Mouse (Mus musculus): ENCODE results near the gene Dlst.
"Not testable (repeated sequence)": the region's sequence is repeated elsewhere in the genome, so short reads cannot be mapped to it uniquely, and the experiment has no call there.

Gene Dlst

DNA sequence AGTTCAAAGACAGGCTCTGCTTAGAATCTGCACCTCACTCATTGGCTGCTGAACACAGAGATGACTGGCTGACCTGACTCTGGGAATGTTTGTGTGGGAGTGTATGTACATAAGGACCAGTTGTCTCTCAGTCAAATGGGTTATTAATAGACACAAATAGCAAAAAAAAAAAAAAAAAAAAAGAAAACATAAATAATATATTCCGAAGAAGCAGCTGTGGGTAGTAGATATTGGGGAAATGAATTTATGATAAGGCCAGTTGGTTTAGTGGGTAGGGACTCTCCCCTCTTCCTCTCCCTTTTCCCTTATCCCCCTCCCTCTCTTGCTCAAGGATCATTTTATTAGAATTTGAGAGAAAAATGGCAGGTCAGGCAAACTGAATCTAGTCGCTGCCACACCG lies 3.3 kb downstream of the Dlst start:
- DNase-seq (ENCODE audit: low read depth, low spot score), result no peak

DNA sequence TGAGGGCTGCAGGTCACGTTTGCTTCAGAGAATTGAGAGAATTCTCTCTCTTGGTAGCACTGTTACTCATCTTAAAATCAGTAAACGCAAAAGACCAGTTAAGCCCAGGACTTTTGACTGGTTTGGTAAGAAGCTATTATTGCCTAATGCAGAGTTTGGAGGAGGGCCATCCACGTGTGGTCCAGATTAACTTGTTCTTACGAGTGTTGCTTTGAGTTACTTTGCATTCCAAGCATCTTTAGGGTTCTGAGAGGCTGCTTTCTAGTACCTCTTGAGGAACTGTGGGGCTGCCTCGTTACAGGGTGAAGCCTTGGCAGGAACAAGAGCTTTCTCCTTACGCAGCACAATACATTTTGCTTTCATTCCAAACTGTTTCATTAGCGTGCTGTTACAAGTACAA lies 5.0 kb downstream of the Dlst start:
- DNase-seq (ENCODE audit: low read depth, low spot score), result no peak

DNA sequence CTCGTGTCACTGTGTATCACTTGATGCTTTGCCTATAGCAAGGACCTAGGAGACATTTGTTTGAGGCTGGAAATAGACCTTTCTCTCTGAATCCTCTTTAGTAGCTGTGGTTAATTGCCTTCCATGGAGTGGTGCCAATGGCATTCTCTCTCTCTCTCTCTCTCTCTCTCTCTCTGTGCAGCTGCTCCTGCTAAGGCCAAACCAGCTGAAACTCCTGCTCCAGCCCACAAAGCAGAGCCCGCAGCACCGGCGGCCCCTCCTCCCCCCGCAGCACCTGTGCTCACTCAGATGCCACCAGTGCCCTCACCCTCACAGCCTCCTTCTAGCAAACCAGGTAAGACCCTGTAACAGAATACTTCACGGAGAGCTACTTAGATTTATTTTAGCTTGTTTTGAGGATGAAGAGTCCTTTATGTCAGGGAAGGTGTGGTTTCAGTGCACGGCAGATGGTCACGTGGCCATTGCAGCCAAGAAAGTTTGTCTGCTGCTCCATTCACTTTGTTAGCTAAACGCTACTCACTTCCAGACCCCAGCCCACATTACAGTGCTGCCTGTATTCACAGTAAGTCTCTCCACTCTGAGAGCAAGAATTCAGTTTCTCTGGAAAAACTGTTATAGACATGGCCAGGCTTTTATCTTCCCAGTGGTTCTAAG lies 11.3 kb downstream of the Dlst start:
- no peak for DNase-seq (ENCODE audit: low read depth, low spot score)

DNA sequence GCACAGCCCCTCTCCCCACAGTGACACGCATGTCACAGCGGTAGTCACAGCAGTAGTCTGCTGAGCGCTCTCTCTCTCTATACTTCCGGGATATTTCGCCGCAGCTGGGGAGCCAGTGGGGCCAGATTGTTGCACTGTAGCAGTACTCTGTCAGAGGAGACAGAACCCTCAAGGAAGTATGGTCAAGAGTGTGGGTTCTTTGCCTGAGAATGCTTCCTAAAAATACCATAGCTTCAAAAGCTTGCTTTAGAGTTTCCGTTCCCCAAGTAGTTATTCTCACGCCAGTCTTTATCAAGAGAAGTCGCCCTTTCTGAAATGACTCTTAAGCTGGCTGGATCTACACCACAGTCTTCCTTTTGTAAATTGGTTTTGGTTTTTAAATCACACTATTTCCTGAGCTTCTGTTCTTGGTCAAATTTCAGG lies 12.5 kb downstream of the Dlst start:
- no peak for DNase-seq (ENCODE audit: low read depth, low spot score)

DNA sequence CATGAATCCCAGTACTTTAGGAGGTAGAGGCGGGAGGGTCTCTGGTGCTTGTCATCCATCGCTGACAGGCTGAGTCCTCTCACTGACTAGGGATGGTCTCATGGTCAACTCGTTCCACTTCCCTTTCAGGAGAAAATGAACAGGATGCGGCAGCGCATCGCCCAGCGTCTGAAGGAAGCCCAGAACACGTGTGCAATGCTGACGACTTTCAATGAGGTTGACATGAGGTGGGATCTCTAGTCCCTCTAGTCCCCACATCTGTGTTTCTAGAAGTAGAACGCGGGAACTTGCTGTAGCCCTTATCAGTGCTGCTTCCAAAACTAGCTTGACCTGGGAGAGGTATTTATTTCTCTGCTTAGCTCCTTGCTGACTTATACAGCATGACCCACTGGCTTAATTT lies 13.0 kb downstream of the Dlst start:
- DNase-seq (ENCODE audit: low read depth, low spot score), result no peak

DNA sequence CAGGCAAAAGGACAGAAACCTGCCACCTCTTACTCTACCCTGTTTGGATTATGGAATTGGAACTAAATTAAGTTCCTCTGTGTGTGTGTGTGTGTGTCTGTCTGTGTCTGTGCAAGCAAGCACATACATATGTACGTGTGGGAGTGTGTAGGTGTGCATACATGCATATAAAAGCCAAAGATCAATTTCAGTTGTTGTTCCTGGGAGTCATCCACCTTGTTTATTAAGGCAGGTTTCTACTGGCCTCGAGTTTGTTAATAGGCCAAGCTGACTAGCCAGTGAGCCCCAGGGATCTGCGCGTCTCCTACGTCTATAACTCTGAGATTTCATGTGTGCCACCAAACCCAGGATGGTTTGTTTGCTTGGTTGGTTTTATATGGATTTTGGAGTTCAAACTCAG lies 14.1 kb downstream of the Dlst start:
- DNase-seq (ENCODE audit: low read depth, low spot score), result no peak

DNA sequence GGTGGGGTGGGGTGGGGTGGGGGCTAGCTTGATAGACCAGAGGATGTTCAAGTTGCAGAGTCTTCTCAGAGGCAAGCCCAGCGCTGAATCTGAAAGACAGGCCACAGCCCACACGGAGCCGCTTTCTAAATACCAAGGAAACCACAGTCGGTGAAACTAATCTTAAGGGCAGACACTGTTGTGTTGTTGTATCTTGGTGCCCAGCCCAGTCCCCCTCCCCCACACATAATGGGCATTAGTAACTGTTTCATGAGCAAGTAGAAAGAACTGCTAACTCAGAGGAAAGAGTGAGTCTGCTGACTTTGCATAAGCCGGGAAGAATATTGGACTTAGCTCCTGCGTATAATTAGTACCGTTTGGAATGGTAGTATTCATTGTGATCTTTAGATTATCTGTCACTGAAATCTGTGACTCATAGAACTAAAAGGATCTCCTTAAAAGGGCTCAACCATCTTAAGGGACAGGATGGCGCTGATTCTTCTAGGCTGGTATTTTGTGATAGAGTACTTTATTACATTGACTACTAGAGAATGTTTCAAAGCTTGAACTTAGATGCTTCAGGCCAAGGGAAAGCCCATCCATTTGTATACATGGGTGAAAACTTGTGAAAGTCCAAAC lies 16.5 kb downstream of the Dlst start:
- DNase-seq (ENCODE audit: low read depth, low spot score), result no peak

DNA sequence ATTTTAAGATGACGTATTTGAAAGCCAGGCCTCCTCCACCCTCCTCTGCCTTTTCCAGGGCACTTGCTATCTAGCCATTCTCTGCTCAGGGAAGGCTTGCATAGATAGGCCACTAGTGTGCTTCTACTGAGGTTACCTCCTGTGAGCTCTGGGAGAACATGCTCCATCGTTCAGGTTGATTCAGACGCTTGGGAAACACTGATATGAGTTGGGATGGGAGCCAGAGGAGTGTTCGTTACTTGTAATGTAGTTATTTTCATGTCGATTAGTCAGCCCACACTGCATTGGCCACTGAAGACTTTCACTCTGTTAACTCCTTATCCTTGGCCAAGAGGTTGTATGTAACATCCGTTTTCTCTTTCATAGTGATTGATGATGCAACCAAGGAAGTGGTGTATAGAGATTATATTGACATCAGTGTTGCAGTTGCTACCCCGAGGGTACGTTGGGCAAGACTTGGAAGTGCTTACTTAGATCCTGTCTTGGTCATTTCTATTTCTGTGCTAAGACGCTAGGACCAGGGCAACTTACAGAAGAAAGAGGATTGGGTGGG lies 18.9 kb downstream of the Dlst start:
- DNase-seq (ENCODE audit: low read depth, low spot score), result no peak

DNA sequence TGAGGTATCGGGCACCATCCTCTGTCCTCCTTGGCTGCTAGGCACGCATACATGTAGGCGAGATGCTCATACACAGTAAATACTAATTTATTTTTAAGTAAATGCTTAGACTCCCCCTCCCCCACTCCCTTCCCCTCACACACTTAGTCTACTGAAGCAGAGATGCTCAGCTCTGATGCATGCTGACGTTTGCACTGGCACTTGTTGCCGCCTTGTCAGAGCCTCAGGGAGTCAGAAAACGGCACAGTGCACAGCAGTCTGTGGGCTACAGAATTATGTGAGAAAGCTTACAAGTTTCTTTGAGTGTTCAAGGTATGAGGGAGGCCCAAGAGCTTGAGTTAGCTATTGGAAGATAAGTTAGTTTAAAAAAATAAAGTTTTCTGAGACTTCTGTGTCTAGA lies 20.7 kb downstream of the Dlst start:
- no peak for DNase-seq (ENCODE audit: low read depth, low spot score)

DNA sequence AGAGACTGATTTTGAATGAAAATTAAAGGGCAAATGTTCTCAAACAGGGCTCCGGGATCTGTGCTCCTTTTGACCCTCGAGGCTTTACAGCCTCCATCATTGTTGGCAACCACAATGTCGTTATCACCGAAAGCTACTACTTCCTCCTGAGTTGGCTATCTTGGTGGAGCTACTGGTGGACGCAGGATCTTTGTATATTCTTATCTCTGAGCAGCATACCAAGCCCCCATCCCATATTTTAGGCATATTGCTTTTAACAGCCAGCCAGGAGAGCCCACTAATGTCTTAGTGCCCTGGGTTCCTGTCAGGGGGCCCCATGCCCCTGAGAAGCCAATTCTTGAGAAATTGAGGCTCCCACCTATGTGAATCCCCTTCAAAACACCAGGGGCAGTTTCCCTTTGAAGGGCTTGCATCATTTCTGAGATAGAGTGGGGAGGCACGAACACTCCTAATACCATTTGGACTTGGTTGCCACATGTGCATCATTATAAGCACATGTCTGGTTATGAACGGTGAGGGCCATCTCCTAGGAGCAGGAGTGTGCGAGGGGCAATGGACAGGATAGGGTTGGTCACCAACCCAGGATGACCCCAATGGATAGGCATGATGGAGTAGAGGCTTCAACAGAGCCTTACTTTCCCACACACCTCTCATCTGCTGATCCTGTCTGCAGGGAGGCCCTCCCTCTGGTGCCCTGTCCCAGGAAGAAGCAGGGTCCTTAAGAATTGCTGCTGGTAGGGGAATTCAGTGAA lies 23.6 kb downstream of the Dlst start:
- no peak for DNase-seq (ENCODE audit: low read depth, low spot score)

DNA sequence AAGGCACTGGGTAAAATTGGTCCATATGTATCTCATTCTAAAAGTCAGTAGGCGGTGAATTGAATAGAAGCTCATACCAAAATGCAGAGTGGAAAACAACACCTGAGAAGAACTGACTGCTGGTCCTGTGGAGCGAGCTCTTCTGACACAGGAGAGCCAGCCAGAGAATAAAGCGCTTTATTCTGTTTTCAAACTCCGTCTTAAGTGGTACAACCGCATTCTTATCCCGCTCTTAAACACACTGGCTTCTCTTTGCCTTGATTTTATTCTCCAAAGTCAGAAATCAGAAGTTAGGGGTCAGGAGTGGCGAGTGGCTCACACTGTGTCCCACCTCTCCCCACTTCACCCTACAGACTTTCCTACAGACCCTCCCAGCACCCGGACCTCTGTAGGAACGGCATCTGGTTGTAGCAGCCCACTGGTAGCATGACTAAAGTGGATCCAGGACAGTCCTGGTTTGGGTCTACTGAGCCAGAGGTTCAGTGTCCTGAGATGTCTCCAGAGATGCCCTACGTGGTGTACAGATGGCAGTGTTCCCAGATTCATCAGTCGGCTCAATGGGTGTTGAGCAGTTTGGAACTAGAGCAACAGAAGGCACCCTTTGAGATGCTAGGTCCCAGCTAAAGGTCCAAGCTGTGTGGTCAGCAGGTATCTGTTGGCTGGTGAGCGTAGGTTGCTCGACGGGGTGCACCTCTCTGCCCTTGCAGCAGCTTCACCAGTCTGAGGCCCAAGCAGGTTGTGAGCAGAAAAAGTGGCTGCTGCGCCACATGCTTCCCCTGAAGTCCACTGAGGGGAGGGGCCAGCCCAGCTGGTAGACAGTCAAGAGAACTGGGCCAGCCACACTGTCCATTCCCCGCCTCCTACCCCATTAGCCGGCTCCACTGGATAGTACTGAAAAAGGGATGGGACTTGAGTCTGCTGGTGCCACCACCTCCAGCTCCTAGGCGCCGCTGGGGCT lies 25.2 kb downstream of the Dlst start:
- DNase-seq (ENCODE audit: low read depth, low spot score), result no peak

DNA sequence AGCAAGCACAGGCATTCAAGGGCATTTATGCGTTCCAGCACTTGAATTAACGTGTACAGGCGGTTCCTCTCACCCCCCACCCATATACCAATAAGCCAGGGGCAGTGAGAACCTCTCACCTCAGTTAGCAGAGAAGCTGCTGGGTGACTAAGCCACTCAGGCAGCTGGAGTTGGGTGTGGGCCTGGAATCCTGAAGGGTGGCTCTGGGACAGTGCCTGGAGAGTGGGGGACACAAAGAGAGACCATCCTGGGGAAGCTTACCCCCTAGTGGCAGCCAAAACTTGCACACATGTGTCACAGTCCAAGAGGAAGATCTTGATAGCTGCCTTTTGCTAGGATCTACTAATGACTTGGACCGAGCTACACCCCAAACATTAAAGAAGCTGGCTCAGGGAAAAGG lies 26.0 kb downstream of the Dlst start:
- DNase-seq (ENCODE audit: low read depth, low spot score), result no peak

DNA sequence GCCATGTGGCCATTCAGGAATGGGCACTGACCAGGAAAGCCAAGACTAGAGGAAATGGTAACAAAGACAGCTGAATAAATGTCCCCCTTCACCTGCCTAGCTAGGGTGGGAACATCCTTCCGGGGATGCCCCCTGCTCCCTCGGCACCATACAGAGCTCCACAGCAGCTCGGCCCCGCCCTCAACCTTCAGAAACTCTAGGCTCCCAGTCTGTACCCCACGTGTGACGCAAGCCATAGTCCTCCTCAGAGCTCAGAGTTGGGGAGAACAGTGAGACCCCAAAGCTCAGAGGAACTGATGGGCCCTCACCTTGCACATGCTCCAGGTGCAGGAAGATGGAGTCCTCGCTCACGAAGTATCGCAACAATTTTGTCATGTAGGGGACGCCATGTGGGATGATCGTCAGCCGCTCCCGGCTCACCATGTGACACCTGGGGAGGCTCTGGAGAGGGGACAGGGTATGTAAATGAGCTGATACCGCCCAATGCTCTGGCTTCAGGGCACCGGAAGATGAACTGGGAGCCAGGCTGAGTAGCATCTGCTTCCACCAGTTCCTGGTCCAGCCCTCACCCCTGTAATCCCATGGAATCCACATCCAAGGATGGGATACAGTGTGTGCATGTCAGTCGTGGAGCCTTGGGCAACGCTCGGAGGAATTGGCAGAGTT lies 29.5 kb downstream of the Dlst start:
- no peak for DNase-seq (ENCODE audit: low read depth, low spot score)

DNA sequence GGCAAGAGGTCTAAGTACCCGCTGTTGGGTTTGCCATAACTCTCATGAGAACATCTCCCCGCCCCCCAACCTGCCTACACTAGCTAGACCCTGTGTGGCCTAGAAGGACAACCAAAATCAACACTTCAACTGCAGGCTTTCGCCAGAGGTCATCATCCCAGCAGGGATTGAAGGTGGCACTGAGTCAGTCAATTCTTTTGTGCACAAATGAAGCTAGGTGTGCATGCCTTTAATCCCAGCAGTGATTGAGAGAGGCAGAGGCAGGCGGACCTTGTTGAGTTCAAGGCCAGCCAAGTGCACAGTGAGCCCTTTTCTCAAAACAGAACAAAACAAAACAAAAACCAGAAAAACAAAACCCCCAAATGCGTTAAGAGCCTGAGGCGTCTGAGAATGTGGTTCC lies 30.5 kb downstream of the Dlst start:
- DNase-seq (ENCODE audit: low read depth, low spot score), result no peak

DNA sequence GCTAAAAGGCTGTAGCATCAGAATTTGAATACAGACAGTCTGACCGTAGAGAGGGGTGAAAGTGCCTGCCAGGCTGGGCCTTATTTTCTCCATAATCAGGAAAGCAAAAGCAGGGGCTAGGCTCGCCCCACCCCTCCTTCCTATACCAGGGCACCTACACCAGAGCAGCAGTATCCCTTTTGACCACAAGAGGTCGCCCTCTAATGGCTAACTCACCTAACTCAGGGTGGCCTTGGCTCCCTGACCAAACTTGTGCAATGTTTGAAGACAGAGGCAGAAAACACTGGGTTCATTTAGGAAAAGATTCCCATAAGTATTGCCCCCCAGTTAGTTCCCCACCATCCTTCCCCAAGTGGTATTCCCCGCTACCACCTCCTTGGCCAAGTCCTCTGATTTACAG lies 32.2 kb downstream of the Dlst start:
- peak; percentile 79 for DNase-seq (ENCODE audit: low read depth, low spot score)

DNA sequence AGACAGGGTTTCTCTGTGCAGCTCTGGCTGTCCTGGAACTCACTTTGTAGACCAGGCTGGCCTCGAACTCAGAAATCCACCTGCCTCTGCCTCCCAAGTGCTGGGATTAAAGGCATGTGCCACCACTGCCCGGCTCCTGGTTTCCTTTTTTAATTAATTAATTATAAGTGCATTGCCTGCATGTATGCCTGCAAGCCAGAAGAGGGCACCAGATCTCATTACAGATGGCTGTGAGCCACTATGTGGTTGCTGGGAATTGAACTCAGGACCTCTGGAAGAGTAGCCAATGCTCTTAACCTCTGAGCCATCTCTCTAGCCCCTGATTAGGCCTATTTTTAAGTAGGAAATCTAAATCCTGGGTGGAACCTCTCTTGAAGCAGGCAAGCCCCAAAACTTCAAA lies 33.6 kb downstream of the Dlst start:
- DNase-seq (ENCODE audit: low read depth, low spot score), result not testable (repeated sequence)

DNA sequence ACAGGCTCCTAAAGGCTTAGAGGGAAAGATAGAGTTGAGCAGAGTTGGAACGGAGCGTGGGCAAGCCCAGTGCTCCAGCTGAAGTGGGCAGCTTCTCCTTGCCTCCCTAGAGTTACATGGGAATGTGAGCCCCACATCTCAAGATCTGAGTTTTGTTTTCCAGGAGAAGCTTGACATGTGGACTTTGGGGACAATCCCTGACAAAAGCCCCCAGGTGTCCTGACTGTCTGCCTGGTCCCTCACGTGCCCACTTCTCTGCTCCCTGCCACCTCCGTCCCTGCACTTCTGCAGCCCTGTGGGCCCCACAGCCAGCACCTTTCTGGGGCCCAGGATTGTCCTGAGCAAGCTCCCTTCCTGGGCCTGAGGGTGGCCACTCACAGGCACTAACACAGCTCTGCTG lies 34.2 kb downstream of the Dlst start:
- DNase-seq (ENCODE audit: low read depth, low spot score), result no peak

DNA sequence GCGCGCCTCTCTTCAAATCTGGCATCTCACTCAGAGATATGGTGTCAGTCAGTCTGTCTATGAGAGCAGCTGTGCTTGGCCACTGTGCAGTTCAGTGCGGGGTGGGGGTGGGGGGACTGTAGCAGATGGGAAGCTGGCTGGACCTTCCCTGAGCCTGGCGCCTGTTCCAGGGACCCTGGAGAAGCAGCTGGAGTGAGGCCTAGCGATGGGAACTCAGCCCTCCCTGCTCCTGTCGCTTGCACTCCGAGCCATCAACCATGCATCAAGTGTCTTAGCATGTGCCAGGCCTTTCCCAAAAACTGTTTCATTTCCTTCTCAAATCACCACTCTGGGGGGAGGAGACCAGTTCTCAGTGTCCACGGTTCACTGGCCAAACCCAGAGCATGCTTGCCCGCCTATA lies 35.0 kb downstream of the Dlst start:
- no peak for DNase-seq (ENCODE audit: low read depth, low spot score)

DNA sequence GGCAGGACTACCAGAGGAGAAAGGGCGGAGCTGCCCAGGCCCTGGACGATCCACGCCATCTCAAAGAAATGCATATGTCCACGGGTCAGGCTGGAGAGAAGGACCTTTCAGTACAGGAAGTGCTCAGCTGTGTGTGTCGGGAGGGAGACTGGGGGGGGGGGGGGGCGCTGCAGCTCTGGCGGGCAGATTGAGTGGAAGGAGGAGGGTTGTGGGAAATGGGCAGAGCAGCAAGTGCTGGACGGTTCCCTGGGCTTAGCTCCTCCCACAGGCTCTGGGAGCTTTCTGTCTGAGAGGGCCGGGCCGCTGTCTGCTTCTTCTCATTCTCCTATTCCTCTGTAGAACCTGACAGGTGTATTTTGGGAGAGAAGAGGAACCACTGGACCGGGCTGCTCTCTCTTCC lies 35.7 kb downstream of the Dlst start:
- DNase-seq (ENCODE audit: low read depth, low spot score), result no peak

DNA sequence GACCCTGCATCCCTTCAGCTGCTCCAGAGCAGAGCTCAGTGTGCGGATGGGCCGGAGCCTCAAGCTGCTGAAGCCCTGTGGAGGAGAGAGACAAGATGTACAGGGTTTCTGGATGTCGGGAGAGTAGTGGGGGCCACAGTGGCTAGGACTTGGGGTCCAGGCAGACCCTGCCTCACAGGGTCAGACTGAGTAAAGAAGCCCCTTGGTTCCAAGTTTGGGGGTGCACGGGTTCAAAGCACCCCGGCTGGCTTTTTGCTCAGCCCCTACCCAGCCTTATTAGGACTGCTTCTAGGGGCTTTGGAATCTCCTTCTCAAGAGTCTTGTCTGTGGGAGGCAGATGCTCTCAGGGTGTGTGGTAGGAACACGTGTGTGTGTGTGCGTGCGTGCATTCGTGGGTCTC lies 36.2 kb downstream of the Dlst start:
- no peak for DNase-seq (ENCODE audit: low read depth, low spot score)

DNA sequence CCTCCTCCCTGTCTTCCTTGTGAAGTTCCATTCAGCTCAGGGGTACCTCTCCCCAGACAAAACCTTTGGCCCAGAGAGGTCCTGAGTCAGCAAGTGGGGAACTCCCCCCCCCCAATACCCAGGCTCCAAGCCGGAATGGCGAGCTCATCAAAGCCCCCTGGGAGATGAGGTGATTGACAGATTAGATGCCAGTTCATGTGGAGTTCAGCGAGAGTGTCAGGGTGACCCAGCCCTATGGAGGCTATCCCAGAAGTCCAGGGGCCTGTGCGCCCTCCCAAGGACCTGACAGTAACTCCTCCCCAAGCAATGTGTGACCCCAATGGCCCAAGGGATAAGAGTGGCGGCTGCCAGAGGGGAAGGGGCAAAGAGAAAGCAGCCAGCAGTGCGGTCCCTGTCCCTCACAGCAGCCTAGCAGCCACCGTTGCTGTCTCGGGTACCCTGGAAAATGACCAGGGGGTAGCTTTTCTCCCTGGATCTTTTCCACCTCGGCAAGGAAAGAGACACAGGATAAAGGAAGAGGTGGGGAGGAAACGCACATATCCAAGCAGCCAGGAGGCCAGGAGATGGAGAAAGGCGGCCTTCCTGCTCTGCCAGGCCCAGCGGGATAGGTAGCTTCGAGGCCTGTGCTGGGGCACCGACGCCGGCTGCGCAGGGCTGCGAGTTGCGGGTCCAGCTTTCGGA lies 39.8 kb downstream of the Dlst start:
- DNase-seq (ENCODE audit: low read depth, low spot score), result no peak
